26 mouse cellular contexts compared by ENCODE assay signal in the genomic region with DNA sequence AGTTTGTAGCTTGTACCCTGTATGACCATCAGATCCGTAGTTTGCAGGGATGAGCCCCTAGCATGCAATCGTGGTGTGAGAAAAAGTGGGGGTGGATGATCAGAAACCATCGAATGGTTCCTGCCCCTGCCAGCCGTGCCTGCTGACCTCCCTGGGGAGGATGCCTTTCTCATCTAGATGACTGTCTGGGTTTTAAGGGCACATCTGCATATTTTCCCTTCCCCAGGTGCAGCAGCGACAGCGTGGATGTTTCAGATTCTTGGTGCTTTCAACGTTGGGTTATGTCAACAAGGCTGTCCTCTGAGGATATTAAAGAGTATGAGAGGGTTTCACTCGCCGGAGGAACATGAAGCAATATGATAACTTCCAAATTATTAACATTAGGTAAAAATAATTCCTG.
DNase-seq lines count a peak whose midpoint lies in the region; ATAC-seq lines count a peak whose summit lies in the region.
"Had no signal": no experiment of that assay in that cellular context is flagged by ENCODE, and none has a peak within 500 bp of the region (broad histone marks: within the 10 kb centered on the region; RNA-seq: fewer than 3 reads in every experiment).

No protein-coding gene starts in this region.

- H3K9me3 ChIP-seq in midbrain, embryonic 11.5 days (ENCODE audit: control insufficient read depth, low read length): no peaks in the 10 kb centered on the region
- H3K9me3 ChIP-seq in midbrain, embryonic 15.5 days: no peaks in the 10 kb centered on the region
- no peaks in the 10 kb centered on the region for H3K9me3 ChIP-seq in hindbrain, embryonic 14.5 days (ENCODE audit: control insufficient read depth, low read length)
- H3K9me3 ChIP-seq: forebrain, embryonic 10.5 days; forebrain, embryonic 13.5 days; G1E; heart, embryonic 12.5 days; heart, embryonic 15.5 days; hindbrain, embryonic 10.5 days; hindbrain, embryonic 13.5 days had no signal

- 71% methylated on average over 9 of the region's 9 CpGs for WGBS in midbrain, embryonic 11.5 days
- 72% methylated on average over 9 of the region's 9 CpGs for WGBS in midbrain, embryonic 15.5 days
- 63% methylated on average over 9 of the region's 9 CpGs for WGBS in hindbrain, embryonic 14.5 days

- H3K4me1 ChIP-seq in midbrain, embryonic 11.5 days (ENCODE audit: control insufficient read depth, insufficient read depth, low read length): no peaks in the 10 kb centered on the region
- peaks cover 3% of the 10 kb centered on the region; the same call in 1 of the 2 replicates for H3K4me1 ChIP-seq in midbrain, embryonic 15.5 days
- peaks cover 5% of the 10 kb centered on the region; the same call in 1 of the 2 replicates for H3K4me1 ChIP-seq in hindbrain, embryonic 14.5 days (replicated peaks; ENCODE audit: control insufficient read depth, insufficient read depth, low read length)
- H3K4me1 ChIP-seq: forebrain, embryonic 10.5 days; forebrain, embryonic 13.5 days; hindbrain, embryonic 10.5 days; hindbrain, embryonic 13.5 days had no signal

- no peak for ATAC-seq in midbrain, embryonic 11.5 days (ENCODE audit: low FRiP score)
- no peak for ATAC-seq in midbrain, embryonic 15.5 days (replicated peaks)
- ATAC-seq in hindbrain, embryonic 14.5 days (ENCODE audit: low FRiP score): no peak
- ATAC-seq: forebrain, embryonic 13.5 days; forebrain, postnatal 0 days; hindbrain, postnatal 0 days; Patski had no signal

- no peak overlapping the region for H3K4me3 ChIP-seq in midbrain, embryonic 11.5 days (ENCODE audit: low read depth, low read length)
- no peak overlapping the region for H3K4me3 ChIP-seq in midbrain, embryonic 15.5 days
- no peak overlapping the region for H3K4me3 ChIP-seq in hindbrain, embryonic 14.5 days (replicated peaks; ENCODE audit: low read length)
- H3K4me3 ChIP-seq: forebrain, embryonic 10.5 days; forebrain, embryonic 13.5 days; gastrocnemius, adult 2 months; heart, embryonic 12.5 days; heart, embryonic 15.5 days; hindbrain, embryonic 10.5 days; hindbrain, embryonic 13.5 days had no signal

- DNase-seq in midbrain, embryonic 11.5 days (ENCODE audit: low spot score, missing footprints): peak; percentile 21
- DNase-seq in B cell, adult 2 months: peak; percentile 54 to 60
- peak; percentile 64 for DNase-seq in induced T-regulatory cell, adult 2 months (ENCODE audit: low read depth)
- no peak for DNase-seq in gastrocnemius, postnatal 25 days
- no peak for DNase-seq in hindbrain, embryonic 14.5 days (ENCODE audit: low spot score)
- DNase-seq: adrenal gland, postnatal 10 days; adrenal gland, postnatal 36 days; cerebellum, adult 18-20 months; cerebellum, adult 9-10 months; cerebellum, postnatal 14 days; forebrain, postnatal 0 days; gastrocnemius, adult 2 months; gastrocnemius, postnatal 14 days; heart, adult 18-20 months; heart, postnatal 10 days; heart, postnatal 36 days had no signal

- H3K36me3 ChIP-seq in midbrain, embryonic 11.5 days (ENCODE audit: control insufficient read depth, insufficient read depth, low read length): no peaks in the 10 kb centered on the region
- H3K36me3 ChIP-seq in midbrain, embryonic 15.5 days (replicated peaks): no peaks in the 10 kb centered on the region
- H3K36me3 ChIP-seq in hindbrain, embryonic 14.5 days (replicated peaks; ENCODE audit: control insufficient read depth, insufficient read depth): no peaks in the 10 kb centered on the region
- H3K36me3 ChIP-seq: forebrain, embryonic 10.5 days; G1E; heart, embryonic 12.5 days; heart, embryonic 15.5 days; hindbrain, embryonic 10.5 days; hindbrain, embryonic 13.5 days had no signal

- no peak overlapping the region for H3K4me2 ChIP-seq in midbrain, embryonic 11.5 days
- H3K4me2 ChIP-seq in midbrain, embryonic 15.5 days: no peak overlapping the region
- H3K4me2 ChIP-seq in hindbrain, embryonic 14.5 days (replicated peaks): no peak overlapping the region
- H3K4me2 ChIP-seq: forebrain, embryonic 13.5 days; heart, embryonic 12.5 days; heart, embryonic 15.5 days; hindbrain, embryonic 13.5 days had no signal

- H3K9ac ChIP-seq in midbrain, embryonic 11.5 days (ENCODE audit: low read length): no peak overlapping the region
- H3K9ac ChIP-seq in midbrain, embryonic 15.5 days: no peak overlapping the region
- H3K9ac ChIP-seq in hindbrain, embryonic 14.5 days: no peak overlapping the region
- H3K9ac ChIP-seq: forebrain, embryonic 13.5 days; forebrain, postnatal 0 days; heart, embryonic 12.5 days; heart, embryonic 15.5 days; hindbrain, embryonic 13.5 days had no signal

- no peaks in the 10 kb centered on the region for H3K27me3 ChIP-seq in midbrain, embryonic 11.5 days (ENCODE audit: control insufficient read depth, insufficient read depth, low read length)
- no peaks in the 10 kb centered on the region for H3K27me3 ChIP-seq in midbrain, embryonic 15.5 days (replicated peaks)
- no peaks in the 10 kb centered on the region for H3K27me3 ChIP-seq in hindbrain, embryonic 14.5 days (ENCODE audit: control insufficient read depth, insufficient read depth, low read length)
- H3K27me3 ChIP-seq: forebrain, embryonic 13.5 days; heart, embryonic 12.5 days; heart, embryonic 15.5 days; hindbrain, embryonic 13.5 days; Patski had no signal

- H3K27ac ChIP-seq in midbrain, embryonic 11.5 days (ENCODE audit: low read depth, low read length): no peak overlapping the region
- no peak overlapping the region for H3K27ac ChIP-seq in midbrain, embryonic 15.5 days
- no peak overlapping the region for H3K27ac ChIP-seq in hindbrain, embryonic 14.5 days
- H3K27ac ChIP-seq: forebrain, embryonic 10.5 days; forebrain, embryonic 13.5 days; gastrocnemius, adult 2 months; heart, embryonic 15.5 days; hindbrain, embryonic 10.5 days; hindbrain, embryonic 13.5 days; hindbrain, postnatal 0 days had no signal

Comparison
In these comparisons a context has a peak if more than half of its experiments do, and no peak if none do; other contexts are left out.
1. DNase-seq: peak in midbrain, embryonic 11.5 days (single experiment), B cell, adult 2 months (2 of 2) and induced T-regulatory cell, adult 2 months (single experiment); none in gastrocnemius, postnatal 25 days (single experiment) and hindbrain, embryonic 14.5 days (single experiment).